Mouse (Mus musculus): ENCODE data around the gene Ino80b. TPM values are rescaled to one million over a fixed set of nuclear protein-coding genes. Genes with fewer than 3 reads are reported as not detected.

Ino80b gene
- polyA plus RNA-seq, 1 experiment from 2014 or later, result 8.5 TPM

DNA sequence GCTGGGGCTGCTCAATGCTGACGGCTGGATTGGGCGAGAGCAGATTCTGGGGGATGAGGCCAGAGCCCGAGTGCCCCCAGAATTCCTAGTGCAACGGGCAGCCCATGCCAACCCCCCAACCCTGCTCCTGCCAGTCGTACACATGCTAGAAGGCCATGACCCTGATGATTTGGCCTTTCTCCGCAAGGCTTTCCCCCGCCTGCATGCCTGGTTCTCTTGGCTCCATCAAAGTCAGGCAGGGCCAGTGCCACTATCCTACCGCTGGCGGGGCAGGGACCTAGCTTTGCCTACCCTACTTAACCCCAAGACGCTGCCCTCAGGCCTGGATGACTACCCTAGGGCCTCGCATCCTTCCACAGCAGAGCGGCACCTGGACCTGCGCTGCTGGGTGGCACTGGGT, 7.6 kb downstream of the Ino80b start:
- Histone ChIP-seq H3K36me3 (ENCODE audit: control insufficient read depth, insufficient read depth) (peaks cover 14% of the 10 kb centered on the region), H3K4me3 (ENCODE audit: low read depth, low read length) (no peak overlapping the region), H3K4me1 (replicated peaks; ENCODE audit: control insufficient read depth, insufficient read depth, low read length) (0 out of 2 replicates have a peak, but pooled peaks cover 5% of the 10 kb centered on the region), H3K27ac (ENCODE audit: low read depth, low read length) (no peak overlapping the region), H3K9me3 (ENCODE audit: control insufficient read depth) (no peaks in the 10 kb centered on the region), H3K9ac (ENCODE audit: low read depth, low read length) (no peak overlapping the region), H3K27me3 (replicated peaks; ENCODE audit: control insufficient read depth, insufficient read depth, low read length) (no peaks in the 10 kb centered on the region), H3K4me2 (replicated peaks; ENCODE audit: low read depth) (no peak overlapping the region)
- no peak for ATAC-seq
- WGBS, result 92% methylated on average over 13 of the region's 13 CpGs
- TF ChIP-seq CTCF (IDR thresholded peaks at IDR 0.05; ENCODE audit: low read depth), result no peak

DNA sequence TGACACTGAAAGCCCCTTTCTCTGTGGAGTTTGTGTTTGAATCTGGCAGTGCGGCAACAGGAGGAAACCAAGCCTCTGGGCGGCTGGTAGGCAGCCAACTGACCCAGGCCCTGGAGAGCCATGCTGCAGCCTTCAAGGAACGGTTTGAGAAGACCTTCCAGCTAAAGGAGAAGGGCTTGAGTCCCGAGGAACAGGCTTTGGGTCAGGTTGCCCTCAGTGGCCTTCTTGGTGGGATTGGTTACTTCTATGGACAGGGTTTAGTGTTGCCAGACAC, 8.1 kb downstream of the Ino80b start:
- no peak for TF ChIP-seq CTCF (IDR thresholded peaks at IDR 0.05; ENCODE audit: low read depth)
- no peaks in the 10 kb centered on the region for H3K27me3 ChIP-seq (replicated peaks; ENCODE audit: control insufficient read depth, insufficient read depth, low read length)
- no peak for ATAC-seq
- no peak overlapping the region for H3K4me3 ChIP-seq (ENCODE audit: low read depth, low read length)
- H3K9me3 ChIP-seq (ENCODE audit: control insufficient read depth), result no peaks in the 10 kb centered on the region
- no peak overlapping the region for H3K9ac ChIP-seq (ENCODE audit: low read depth, low read length)
- H3K4me2 ChIP-seq (replicated peaks; ENCODE audit: low read depth), result no peak overlapping the region
- 0 out of 2 replicates have a peak, but pooled peaks cover 5% of the 10 kb centered on the region for H3K4me1 ChIP-seq (replicated peaks; ENCODE audit: control insufficient read depth, insufficient read depth, low read length)
- 81% methylated on average over 4 of the region's 4 CpGs for WGBS
- H3K36me3 ChIP-seq (ENCODE audit: control insufficient read depth, insufficient read depth), result peaks cover 14% of the 10 kb centered on the region
- H3K27ac ChIP-seq (ENCODE audit: low read depth, low read length), result no peak overlapping the region

DNA sequence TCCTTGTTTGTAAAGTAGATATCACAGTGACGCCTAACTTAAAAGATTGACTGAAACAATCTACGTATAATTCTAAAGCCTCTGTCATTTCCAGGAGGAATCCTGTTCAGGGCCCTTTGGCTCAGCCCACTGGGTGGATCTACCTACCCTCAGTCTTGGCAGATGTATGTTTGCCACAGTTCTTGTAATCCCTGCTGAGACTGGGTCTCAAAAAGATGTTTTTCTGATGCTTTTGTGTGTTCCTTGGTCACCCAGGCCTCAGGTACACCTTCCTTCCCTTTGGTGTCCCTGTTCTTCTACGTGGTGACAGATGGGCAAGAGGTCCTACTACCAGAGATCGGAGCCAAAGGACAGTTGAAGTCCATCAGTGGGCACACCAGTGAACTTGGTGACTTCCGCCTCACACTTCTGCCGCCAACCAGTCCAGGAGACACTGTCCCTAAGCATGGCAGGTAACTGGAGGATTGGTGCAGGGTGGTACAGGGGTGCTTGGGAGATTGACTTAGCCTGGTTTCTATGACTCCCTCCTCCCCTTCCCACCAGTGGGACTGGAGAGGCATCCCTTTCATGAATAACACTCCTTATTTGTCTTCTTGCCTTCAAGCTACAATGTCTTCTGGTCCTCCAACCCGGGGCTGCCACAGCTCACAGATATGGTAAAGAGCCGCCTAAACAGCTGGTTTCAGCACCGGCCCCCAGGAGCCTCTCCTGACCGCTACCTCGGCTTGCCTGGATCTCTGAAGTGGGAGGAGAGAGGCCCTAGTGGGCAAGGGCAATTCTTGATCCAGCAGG, 8.7 kb downstream of the Ino80b start:
- Histone ChIP-seq H3K9me3 (ENCODE audit: control insufficient read depth) (no peaks in the 10 kb centered on the region), H3K27me3 (replicated peaks; ENCODE audit: control insufficient read depth, insufficient read depth, low read length) (no peaks in the 10 kb centered on the region), H3K4me3 (ENCODE audit: low read depth, low read length) (peak overlapping the region; percentile 61), H3K9ac (ENCODE audit: low read depth, low read length) (peak overlapping the region; percentile 77), H3K36me3 (ENCODE audit: control insufficient read depth, insufficient read depth) (peaks cover 14% of the 10 kb centered on the region), H3K27ac (ENCODE audit: low read depth, low read length) (no peak overlapping the region), H3K4me2 (replicated peaks; ENCODE audit: low read depth) (peak overlapping the region; percentile 89), H3K4me1 (replicated peaks; ENCODE audit: control insufficient read depth, insufficient read depth, low read length) (0 out of 2 replicates have a peak, but pooled peaks cover 5% of the 10 kb centered on the region)
- no peak for ATAC-seq
- no peak for TF ChIP-seq CTCF (IDR thresholded peaks at IDR 0.05; ENCODE audit: low read depth)
- 66% methylated on average over 11 of the region's 11 CpGs for WGBS

DNA sequence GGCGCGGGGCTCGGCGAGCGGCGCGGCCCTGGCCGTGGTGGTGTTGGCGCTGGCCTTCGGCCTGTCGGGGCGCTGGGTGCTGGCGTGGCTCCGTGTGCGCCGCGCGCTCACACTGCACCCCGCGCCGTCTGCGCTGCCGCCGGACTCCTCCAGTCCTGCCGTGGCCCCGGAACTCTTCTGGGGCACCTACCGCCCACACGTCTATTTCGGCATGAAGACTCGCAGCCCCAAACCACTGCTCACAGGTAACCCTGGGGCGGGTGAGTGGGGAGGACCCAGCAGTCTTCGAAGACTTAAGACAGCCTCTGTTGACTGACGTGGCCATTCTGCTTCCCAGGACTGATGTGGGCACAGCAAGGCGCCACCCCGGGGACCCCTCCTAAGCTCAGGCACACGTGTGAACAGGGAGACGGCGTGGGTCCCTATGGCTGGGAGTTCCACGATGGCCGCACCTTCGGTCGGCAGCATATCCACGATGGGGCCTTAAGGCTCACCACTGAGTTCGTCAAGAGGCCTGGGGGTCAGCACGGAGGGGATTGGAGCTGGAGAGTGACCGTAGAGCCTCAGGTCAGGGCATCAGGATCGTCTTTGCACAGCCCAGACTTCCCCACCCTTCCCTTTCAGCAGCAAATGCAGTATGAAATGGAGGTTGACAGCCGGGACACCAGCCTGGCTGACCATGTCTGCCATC, 9.4 kb downstream of the Ino80b start:
- WGBS, result under 1% methylated on average over 41 of the region's 48 CpGs
- Histone ChIP-seq H3K4me2 (replicated peaks; ENCODE audit: low read depth) (peak overlapping the region; percentile 89), H3K27ac (ENCODE audit: low read depth, low read length) (peak overlapping the region; percentile 83), H3K9ac (ENCODE audit: low read depth, low read length) (peak overlapping the region; percentile 77), H3K36me3 (ENCODE audit: control insufficient read depth, insufficient read depth) (peaks cover 14% of the 10 kb centered on the region), H3K27me3 (replicated peaks; ENCODE audit: control insufficient read depth, insufficient read depth, low read length) (no peaks in the 10 kb centered on the region), H3K4me1 (replicated peaks; ENCODE audit: control insufficient read depth, insufficient read depth, low read length) (0 out of 2 replicates have a peak, but pooled peaks cover 5% of the 10 kb centered on the region), H3K9me3 (ENCODE audit: control insufficient read depth) (no peaks in the 10 kb centered on the region), H3K4me3 (ENCODE audit: low read depth, low read length) (peak overlapping the region; percentile 61)
- peak; percentile 60 for ATAC-seq
- TF ChIP-seq CTCF (IDR thresholded peaks at IDR 0.05; ENCODE audit: low read depth), result no peak

DNA sequence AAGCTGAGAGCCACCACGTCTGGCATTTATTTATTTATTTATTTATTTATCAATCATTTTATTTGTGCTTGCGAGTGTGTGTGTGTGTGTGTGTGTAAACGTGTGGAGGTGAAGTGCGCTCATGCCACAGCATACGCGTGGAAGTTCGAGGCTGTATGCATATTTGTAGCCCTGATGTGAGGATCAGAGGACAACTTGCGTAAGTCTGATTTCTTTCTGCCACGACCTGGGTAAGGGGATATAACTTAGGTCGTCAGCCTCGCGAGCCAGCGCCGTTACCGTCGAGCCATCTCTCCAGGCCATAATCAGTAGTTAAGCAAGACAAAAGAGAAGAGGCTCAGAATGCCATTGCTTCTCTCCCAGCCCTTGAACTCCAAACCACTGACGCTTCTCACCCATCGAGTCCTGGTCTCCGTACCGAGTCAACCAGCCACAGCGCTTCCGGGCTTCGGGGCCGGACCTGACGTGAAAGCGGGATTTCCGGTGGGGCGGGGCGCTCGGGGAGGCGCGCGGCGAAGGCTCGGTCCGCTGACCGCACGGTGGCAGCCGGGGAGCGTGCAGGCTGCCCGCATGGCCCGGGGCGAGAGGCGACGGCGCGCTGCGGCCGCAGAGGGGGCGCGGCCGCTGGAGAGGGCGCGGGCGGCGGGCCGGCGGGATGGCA, 10.1 kb downstream of the Ino80b start, which contains the start of gene Mogs:
Gene Mogs (plus strand): TSS at position 486 of the 661 bp plus-strand sequence.
- Histone ChIP-seq H3K27ac (ENCODE audit: low read depth, low read length) (peak within 1 kb of the TSS; percentile 83), H3K4me3 (ENCODE audit: low read depth, low read length) (peak within 1 kb of the TSS; percentile 61), H3K27me3 (replicated peaks; ENCODE audit: control insufficient read depth, insufficient read depth, low read length) (no peaks in the 10 kb centered on the region), H3K9ac (ENCODE audit: low read depth, low read length) (peak within 1 kb of the TSS; percentile 77), H3K4me1 (replicated peaks; ENCODE audit: control insufficient read depth, insufficient read depth, low read length) (0 out of 2 replicates have a peak, but pooled peaks cover 5% of the 10 kb centered on the region), H3K36me3 (ENCODE audit: control insufficient read depth, insufficient read depth) (peaks cover 14% of the 10 kb centered on the region), H3K4me2 (replicated peaks; ENCODE audit: low read depth) (peak within 1 kb of the TSS; percentile 89), H3K9me3 (ENCODE audit: control insufficient read depth) (no peaks in the 10 kb centered on the region)
- WGBS, result under 1% methylated on average over 54 of the region's 58 CpGs
- TF ChIP-seq CTCF (IDR thresholded peaks at IDR 0.05; ENCODE audit: low read depth), result peak; percentile 78
- ATAC-seq, result peak; percentile 93
